Mouse (Mus musculus) thymus, postnatal 25 days (tissue): Measurements from ENCODE around the gene Fgfr2.
"Not testable (repeated sequence)": the region's sequence is repeated elsewhere in the genome, so short reads cannot be mapped to it uniquely, and the experiment has no call there.

Experiments
- DNase-seq: peaks from one replicate; pipeline ENCODE4 v3.0.0; 2022

Gene Fgfr2

GRCm38 (mm10) chr7:133117815-133118214 is 5.3 kb downstream of the Fgfr2 start:
- DNase-seq, result no peak

GRCm38 (mm10) chr7:133116542-133116941 is 6.6 kb downstream of the Fgfr2 start:
- DNase-seq, result no peak

- DNase-seq, result no peak
Observed at GRCm38 (mm10) chr7:133115886-133116285, 7.3 kb downstream of the Fgfr2 start.

GRCm38 (mm10) chr7:133114847-133115470 is 8.2 kb downstream of the Fgfr2 start:
- no peak for DNase-seq

- no peak for DNase-seq
Observed at GRCm38 (mm10) chr7:133113185-133113895, 9.8 kb downstream of the Fgfr2 start.

GRCm38 (mm10) chr7:133112351-133112831 is 10.8 kb downstream of the Fgfr2 start:
- DNase-seq, result no peak

GRCm38 (mm10) chr7:133109442-133109841 is 13.7 kb downstream of the Fgfr2 start:
- no peak for DNase-seq

GRCm38 (mm10) chr7:133108695-133109094 is 14.5 kb downstream of the Fgfr2 start:
- no peak for DNase-seq

GRCm38 (mm10) chr7:133102578-133102977 is 20.6 kb downstream of the Fgfr2 start:
- DNase-seq, result no peak

- no peak for DNase-seq
Observed at GRCm38 (mm10) chr7:133101070-133101469, 22.1 kb downstream of the Fgfr2 start.

GRCm38 (mm10) chr7:133100178-133100577 is 23.0 kb downstream of the Fgfr2 start:
- no peak for DNase-seq

GRCm38 (mm10) chr7:133099266-133099665 is 23.9 kb downstream of the Fgfr2 start:
- DNase-seq, result no peak

- DNase-seq, result no peak
Observed at GRCm38 (mm10) chr7:133098118-133098793, 24.9 kb downstream of the Fgfr2 start.

- DNase-seq, result not testable (repeated sequence)
Observed at GRCm38 (mm10) chr7:133095610-133096009, 27.5 kb downstream of the Fgfr2 start.

GRCm38 (mm10) chr7:133094711-133095495 is 28.2 kb downstream of the Fgfr2 start:
- DNase-seq, result no peak

- no peak for DNase-seq
Observed at GRCm38 (mm10) chr7:133094161-133094560, 29.0 kb downstream of the Fgfr2 start.

GRCm38 (mm10) chr7:133093731-133094130 is 29.4 kb downstream of the Fgfr2 start:
- DNase-seq, result no peak

- DNase-seq, result no peak
Observed at GRCm38 (mm10) chr7:133090641-133091040, 32.5 kb downstream of the Fgfr2 start.

GRCm38 (mm10) chr7:133089621-133090260 is 33.4 kb downstream of the Fgfr2 start:
- DNase-seq, result no peak

GRCm38 (mm10) chr7:133088830-133089261 is 34.3 kb downstream of the Fgfr2 start:
- DNase-seq, result no peak

GRCm38 (mm10) chr7:133088411-133088810 is 34.7 kb downstream of the Fgfr2 start:
- DNase-seq, result no peak

- no peak for DNase-seq
Observed at GRCm38 (mm10) chr7:133085408-133085807, 37.7 kb downstream of the Fgfr2 start.
